Mouse (Mus musculus): ENCODE data around the gene Poll.

- TF ChIP-seq CTCF (IDR thresholded peaks at IDR 0.05; ENCODE audit: control insufficient read depth, insufficient read depth, insufficient read length) = no peak
- TF ChIP-seq USF1 (IDR thresholded peaks at IDR 0.05; ENCODE audit: low read depth) = no peak
Observed at GRCm38 (mm10) chr19:45565925-45566715, 5.8 kb upstream of the Poll start.

All from C2C12 (cell line).